In genomic region chr12:69370936-69371335, GRCm38 (mm10) we compare ENCODE assay signal across 8 mouse cellular contexts. TPM values are rescaled to one million over a fixed set of nuclear protein-coding genes. Genes with fewer than 3 reads are reported as not detected.
DNase-seq lines count a peak whose midpoint lies in the region; ATAC-seq and TF ChIP-seq lines count a peak whose summit lies in the region.

No protein-coding gene starts in this region.

- H3K27ac ChIP-seq in heart, embryonic 13.5 days (replicated peaks): peak overlapping the region; percentile 97
- peak overlapping the region; percentile 97 for H3K27ac ChIP-seq in hindbrain, embryonic 10.5 days
- peak overlapping the region; percentile 97 for H3K27ac ChIP-seq in midbrain, embryonic 10.5 days (replicated peaks)

- intact Hi-C loops in heart, postnatal 14 days (cut with DNase I): loop anchor here (5.0 kb wide), 3 partner anchors 91 to 326 kb away; partner anchors contain the start of gene Sos2

- no peak for TF ChIP-seq CTCF in G1E (IDR thresholded peaks at IDR 0.05; ENCODE audit: low read depth, low read length)

- ATAC-seq in heart, embryonic 13.5 days (ENCODE audit: extremely low read depth, insufficient number of reproducible peaks, low FRiP score, low TSS enrichment): no peak
- ATAC-seq in G1E (ENCODE audit: extremely low read depth, insufficient number of reproducible peaks, low FRiP score, poor library complexity, severe bottlenecking): no peak

- no peak for DNase-seq in heart, postnatal 14 days
- no peak for DNase-seq in G1E (ENCODE audit: low spot score)
- no peak for DNase-seq in hindbrain, embryonic 10.5 days (ENCODE audit: low spot score)
- no peak for DNase-seq in midbrain, embryonic 10.5 days (ENCODE audit: low spot score)
- DNase-seq in spleen, postnatal 36 days (ENCODE audit: low spot score in 2 of 2): no peak
- no peak for DNase-seq in right cerebral cortex, postnatal 25 days
- DNase-seq in T-cell, adult 2 months (ENCODE audit: low spot score): no peak

- H3K36me3 ChIP-seq in heart, embryonic 13.5 days: peaks cover 23% of the 10 kb centered on the region
- H3K36me3 ChIP-seq in G1E (replicated peaks): peaks cover 22% of the 10 kb centered on the region
- H3K36me3 ChIP-seq in hindbrain, embryonic 10.5 days: peaks cover 17% of the 10 kb centered on the region
- H3K36me3 ChIP-seq in midbrain, embryonic 10.5 days: peaks cover 26% of the 10 kb centered on the region

- WGBS in heart, embryonic 13.5 days: 10% methylated on average over 7 of the region's 7 CpGs
- WGBS in hindbrain, embryonic 10.5 days: 15% methylated on average over 7 of the region's 7 CpGs
- 16% methylated on average over 7 of the region's 7 CpGs for WGBS in midbrain, embryonic 10.5 days

- peak overlapping the region; percentile 99 for H3K9ac ChIP-seq in heart, embryonic 13.5 days

- H3K27me3 ChIP-seq in heart, embryonic 13.5 days (replicated peaks): no peaks in the 10 kb centered on the region
- no peaks in the 10 kb centered on the region for H3K27me3 ChIP-seq in G1E (ENCODE audit: insufficient read depth, low read length)
- H3K27me3 ChIP-seq in hindbrain, embryonic 10.5 days (ENCODE audit: insufficient read depth, poor library complexity, severe bottlenecking): no peaks in the 10 kb centered on the region
- H3K27me3 ChIP-seq in midbrain, embryonic 10.5 days (ENCODE audit: low read depth, poor library complexity, severe bottlenecking): no peaks in the 10 kb centered on the region

- H3K4me1 ChIP-seq in heart, embryonic 13.5 days: peaks cover 30% of the 10 kb centered on the region
- H3K4me1 ChIP-seq in G1E (ENCODE audit: insufficient read depth, low read depth, low read length): peaks cover 21% of the 10 kb centered on the region
- H3K4me1 ChIP-seq in hindbrain, embryonic 10.5 days (replicated peaks): peaks cover 31% of the 10 kb centered on the region
- H3K4me1 ChIP-seq in midbrain, embryonic 10.5 days: peaks cover 34% of the 10 kb centered on the region

- H3K4me3 ChIP-seq in heart, embryonic 13.5 days: peak overlapping the region; percentile 99
- peak overlapping the region; percentile 95 for H3K4me3 ChIP-seq in G1E (ENCODE audit: low read depth, low read length)
- peak overlapping the region; percentile 99 for H3K4me3 ChIP-seq in hindbrain, embryonic 10.5 days
- H3K4me3 ChIP-seq in midbrain, embryonic 10.5 days: peak overlapping the region; percentile 81

- H3K9me3 ChIP-seq in heart, embryonic 13.5 days: no peaks in the 10 kb centered on the region
- no peaks in the 10 kb centered on the region for H3K9me3 ChIP-seq in G1E (replicated peaks)
- no peaks in the 10 kb centered on the region for H3K9me3 ChIP-seq in hindbrain, embryonic 10.5 days
- H3K9me3 ChIP-seq in midbrain, embryonic 10.5 days (replicated peaks): no peaks in the 10 kb centered on the region

- H3K4me2 ChIP-seq in heart, embryonic 13.5 days: peak overlapping the region; percentile 93

RNA-seq across cellular contexts. Expression of gene Arf6, which starts 1.0 kb away (rescaled TPM):
- 31.5 and 31.9 TPM in 2 replicates for polyA plus RNA-seq in heart, embryonic 13.5 days (2015; fragmentation: Nextera tagmentation; extraction: Ambion mirVana)
- 10 to 100 TPM; 51.8 to 57.0 TPM for total RNA-seq in heart, postnatal 14 days (2021)
- 179 and 195 TPM in 2 replicates for total RNA-seq in G1E (2014; fragmentation: Nextera tagmentation)
- total RNA-seq in G1E (2017): 123 and 153 TPM in 2 replicates
- polyA plus RNA-seq in G1E (2012): 360 and 373 TPM in 2 replicates
- 35.9 and 42.4 TPM in 2 replicates for polyA plus RNA-seq in hindbrain, embryonic 10.5 days (2016; fragmentation: Nextera tagmentation; extraction: Ambion mirVana)
- 32.2 and 34.4 TPM in 2 replicates for polyA plus RNA-seq in midbrain, embryonic 10.5 days (2016; fragmentation: Nextera tagmentation; extraction: Ambion mirVana)

RNA-seq across cellular contexts. Expression of gene Gm9887, which starts 1.3 kb away (rescaled TPM):
- polyA plus RNA-seq in heart, embryonic 13.5 days (2015; fragmentation: Nextera tagmentation; extraction: Ambion mirVana): 0.88 and 0.94 TPM in 2 replicates
- total RNA-seq in heart, postnatal 14 days (2021): 1 to 10 TPM in 1 of 2 experiments, not detected in 1; 1.1 TPM
- total RNA-seq in G1E (2014; fragmentation: Nextera tagmentation) (not detected in 2 replicates), G1E (2017) (0.87 and 0.93 TPM in 2 replicates)
- polyA plus RNA-seq in G1E (2012): 0.79 and 1.6 TPM in 2 replicates
- polyA plus RNA-seq in hindbrain, embryonic 10.5 days (2016; fragmentation: Nextera tagmentation; extraction: Ambion mirVana): 0.96 and 1.9 TPM in 2 replicates
- polyA plus RNA-seq in midbrain, embryonic 10.5 days (2016; fragmentation: Nextera tagmentation; extraction: Ambion mirVana): 1.2 and 1.3 TPM in 2 replicates

RNA-seq across cellular contexts. Expression of gene Nemf, which starts 14.0 kb away (rescaled TPM):
- polyA plus RNA-seq in heart, embryonic 13.5 days (2015; fragmentation: Nextera tagmentation; extraction: Ambion mirVana): 56.4 and 64.7 TPM in 2 replicates
- total RNA-seq in heart, postnatal 14 days (2021): 10 to 100 TPM; 26.1 to 28.5 TPM
- total RNA-seq in G1E (2014; fragmentation: Nextera tagmentation) (149 and 150 TPM in 2 replicates), G1E (2017) (103 and 128 TPM in 2 replicates)
- polyA plus RNA-seq in G1E (2012): 2.9 and 4.9 TPM in 2 replicates
- 69.6 and 91.1 TPM in 2 replicates for polyA plus RNA-seq in hindbrain, embryonic 10.5 days (2016; fragmentation: Nextera tagmentation; extraction: Ambion mirVana)
- polyA plus RNA-seq in midbrain, embryonic 10.5 days (2016; fragmentation: Nextera tagmentation; extraction: Ambion mirVana): 96.6 and 97.2 TPM in 2 replicates
